Mouse (Mus musculus) neural tube, embryonic 14.5 days (tissue): ENCODE results near the gene Tmem117. TPM values are rescaled to one million over a fixed set of nuclear protein-coding genes. Genes with fewer than 3 reads are reported as not detected.
A peak's percentile ranks its signal among the peaks of the same experiment; 100 is the strongest.

Source experiments
- ATAC-seq: fragments of 200-750 bp; cut with Nextera tagmentation; 2 replicates; pipeline ENCODE4 v1.8.0; 2017; ENCODE audit warnings: low read depth, mild to moderate bottlenecking, moderate TSS enrichment, moderate library complexity
- H3K27ac ChIP-seq: fragments of 300-500 bp; sonication (generic); 2 replicates; pipeline ENCODE4 v1.5.1; 2014; ENCODE audit warnings: low read depth, mild to moderate bottlenecking, control low read depth, low read length, moderate library complexity, mixed read lengths
- H3K27me3 ChIP-seq: fragments of 300-500 bp; sonication (generic); 2 replicates; pipeline ENCODE4 v1.6.1; 2014; ENCODE audit warnings: low read length; ENCODE audit not compliant: control insufficient read depth, insufficient read depth
- H3K36me3 ChIP-seq: fragments of 300-500 bp; sonication (generic); 2 replicates; pipeline ENCODE4 v1.6.1; 2014; ENCODE audit warnings: low read length, mixed read lengths; ENCODE audit not compliant: control insufficient read depth, insufficient read depth
- H3K4me1 ChIP-seq: fragments of 300-500 bp; sonication (generic); 2 replicates; pipeline ENCODE4 v1.6.1; 2014; ENCODE audit warnings: low read length; ENCODE audit not compliant: control insufficient read depth, insufficient read depth
- H3K4me2 ChIP-seq: fragments of 300-500 bp; sonication (generic); 2 replicates; pipeline ENCODE4 v1.6.1; 2014; ENCODE audit warnings: mild to moderate bottlenecking, low read depth, low read length, control low read depth
- H3K4me3 ChIP-seq: fragments of 300-500 bp; sonication (generic); 2 replicates; pipeline ENCODE4 v1.5.1; 2014; ENCODE audit warnings: low read depth, low read length, control low read depth, mixed read lengths
- H3K9ac ChIP-seq: fragments of 300-500 bp; sonication (generic); replicated peaks from 2 replicates; pipeline ENCODE4 v1.6.1; 2014; ENCODE audit warnings: low read depth, mild to moderate bottlenecking, control low read depth, low read length, mixed read lengths
- H3K9me3 ChIP-seq: fragments of 300-500 bp; sonication (generic); 2 replicates; pipeline ENCODE4 v1.6.1; 2016; ENCODE audit warnings: low read length; ENCODE audit not compliant: control insufficient read depth
- WGBS: fragments of 180-500 bp; shearing (Covaris S2); extraction: QIAGEN DNeasy Blood & Tissue Kit; methylation state at CpG from one replicate; pipeline ENCODE4 v1.1.7; 2014; 5-methylcytosine and 5-hydroxymethylcytosine counted together
- polyA plus RNA-seq: library from polyadenylated mRNA; unstranded; fragments of >200 nt; fragmentation: Nextera tagmentation; extraction: Ambion mirVana; gene quantifications from 2 replicates; pipeline ENCODE4 v1.2.1, GENCODE M21; 2014

Gene Tmem117
- 17.3 and 19.5 TPM in 2 replicates for polyA plus RNA-seq

DNA sequence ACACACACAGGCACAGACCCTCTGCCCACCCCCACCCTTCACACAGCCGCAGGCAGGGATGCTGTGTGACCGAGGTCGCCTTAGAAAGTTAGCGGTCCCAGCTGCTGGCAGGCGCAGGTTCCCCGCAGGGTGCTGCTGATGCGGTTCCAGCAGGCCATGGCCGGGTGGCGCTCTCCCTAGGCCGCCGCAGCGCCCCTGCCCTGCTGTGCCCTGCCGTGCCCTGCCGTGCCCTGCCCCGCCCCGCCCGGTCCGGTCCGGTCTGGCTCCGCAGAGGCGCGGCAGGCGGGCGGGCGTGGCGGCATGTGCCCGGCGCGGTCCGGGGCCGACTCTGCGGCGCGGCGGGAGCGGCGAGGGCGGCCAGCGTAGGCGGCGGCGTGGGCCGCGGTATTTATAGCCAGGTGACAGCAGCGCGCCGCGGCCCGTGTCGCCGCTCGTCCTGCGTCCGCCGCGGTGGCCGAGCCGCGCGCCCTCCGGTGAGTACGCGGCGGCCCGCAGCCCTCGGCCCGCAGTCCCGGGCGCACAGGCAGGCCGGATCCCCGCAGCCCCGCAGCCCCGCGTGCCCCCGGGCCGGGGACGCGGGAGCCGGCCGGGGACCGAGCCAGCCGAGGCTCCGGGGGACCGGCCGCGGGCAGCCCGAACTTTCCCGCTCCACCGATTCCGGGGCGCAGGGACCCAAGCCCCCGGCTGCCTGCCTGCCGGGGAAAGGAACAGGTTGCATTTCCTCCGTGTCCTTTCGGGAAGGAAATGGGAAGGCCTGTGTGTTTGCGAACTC, at the start of gene Tmem117:
TSS of gene Tmem117 (plus strand) at position 403 of the 772 bp plus-strand sequence.
- Histone ChIP-seq H3K27me3 (no peaks in the 10 kb centered on the region), H3K4me1 (no peaks in the 10 kb centered on the region), H3K9me3 (no peaks in the 10 kb centered on the region), H3K36me3 (no peaks in the 10 kb centered on the region), H3K9ac (peak within 1 kb of the TSS; percentile 88), H3K4me2 (peak within 1 kb of the TSS; percentile 98), H3K27ac (peak within 1 kb of the TSS; percentile 34; the same call in 1 of the 2 replicates), H3K4me3 (peak within 1 kb of the TSS; percentile 63)
- WGBS: under 1% methylated on average over 75 of the region's 96 CpGs
- peak; percentile 85 for ATAC-seq

- no peaks in the 10 kb centered on the region for H3K4me1 ChIP-seq
- no peak for ATAC-seq
- WGBS: 12% methylated on average over 7 of the region's 7 CpGs
- no peak overlapping the region for H3K9ac ChIP-seq
- H3K27me3 ChIP-seq: no peaks in the 10 kb centered on the region
- H3K36me3 ChIP-seq: peaks cover 57% of the 10 kb centered on the region
- H3K4me2 ChIP-seq: no peak overlapping the region
- H3K9me3 ChIP-seq: no peaks in the 10 kb centered on the region
- no peak overlapping the region for H3K27ac ChIP-seq
- H3K4me3 ChIP-seq: no peak overlapping the region
Measured at GRCm38 (mm10) chr15:94582000-94582593, 46.9 kb upstream of the Tmem117 start.

DNA sequence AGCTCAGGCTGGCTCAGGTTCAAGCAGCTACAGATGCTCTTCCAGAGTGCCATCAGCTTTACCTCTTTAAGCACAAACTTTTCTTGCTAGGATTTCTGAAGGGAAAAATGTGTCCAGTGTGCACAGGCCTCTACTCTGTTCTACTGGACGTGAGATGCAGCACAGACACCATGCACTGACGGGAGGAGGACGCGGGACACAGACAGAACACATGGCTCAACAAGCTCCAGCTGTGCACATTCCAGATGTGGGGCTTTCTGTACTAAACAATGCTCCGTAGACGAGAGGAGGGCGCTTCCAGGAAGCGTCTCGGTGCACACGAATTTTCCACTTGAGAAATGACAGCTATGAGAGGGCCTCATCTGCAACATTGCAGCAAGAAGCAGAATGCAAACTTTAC, 45.9 kb upstream of the Tmem117 start:
- WGBS: 88% methylated on average over 10 of the region's 10 CpGs
- Histone ChIP-seq H3K4me1 (peaks cover 3% of the 10 kb centered on the region; the same call in 1 of the 2 replicates), H3K36me3 (peaks cover 57% of the 10 kb centered on the region), H3K9me3 (no peaks in the 10 kb centered on the region), H3K27me3 (no peaks in the 10 kb centered on the region), H3K4me3 (no peak overlapping the region), H3K4me2 (no peak overlapping the region), H3K9ac (no peak overlapping the region), H3K27ac (no peak overlapping the region)
- no peak for ATAC-seq

DNA sequence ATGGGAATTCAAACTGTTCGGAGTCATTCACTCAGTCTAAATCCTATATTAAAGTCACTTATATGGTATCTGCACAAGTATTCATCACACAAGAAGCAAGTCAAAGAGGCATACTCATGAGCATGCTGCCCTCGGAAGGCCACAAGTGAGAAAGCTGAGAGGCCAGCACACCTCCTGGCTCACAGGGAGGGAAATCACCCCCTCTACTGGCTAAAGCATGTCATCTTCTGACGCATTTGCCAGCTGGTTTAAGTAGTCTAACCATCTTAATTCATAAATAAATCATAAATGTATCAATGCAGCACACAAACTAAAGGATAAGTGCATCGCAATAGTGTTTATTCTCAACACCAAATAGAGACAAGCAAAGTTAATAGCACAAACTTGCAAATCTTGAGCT, 44.3 kb upstream of the Tmem117 start:
- H3K4me3 ChIP-seq: no peak overlapping the region
- no peak overlapping the region for H3K27ac ChIP-seq
- peaks cover 56% of the 10 kb centered on the region for H3K36me3 ChIP-seq
- H3K27me3 ChIP-seq: no peaks in the 10 kb centered on the region
- H3K9me3 ChIP-seq: no peaks in the 10 kb centered on the region
- no peak for ATAC-seq
- H3K4me2 ChIP-seq: no peak overlapping the region
- no peak overlapping the region for H3K9ac ChIP-seq
- 87% methylated on average over 4 of the region's 4 CpGs for WGBS
- peaks cover 8% of the 10 kb centered on the region for H3K4me1 ChIP-seq

DNA sequence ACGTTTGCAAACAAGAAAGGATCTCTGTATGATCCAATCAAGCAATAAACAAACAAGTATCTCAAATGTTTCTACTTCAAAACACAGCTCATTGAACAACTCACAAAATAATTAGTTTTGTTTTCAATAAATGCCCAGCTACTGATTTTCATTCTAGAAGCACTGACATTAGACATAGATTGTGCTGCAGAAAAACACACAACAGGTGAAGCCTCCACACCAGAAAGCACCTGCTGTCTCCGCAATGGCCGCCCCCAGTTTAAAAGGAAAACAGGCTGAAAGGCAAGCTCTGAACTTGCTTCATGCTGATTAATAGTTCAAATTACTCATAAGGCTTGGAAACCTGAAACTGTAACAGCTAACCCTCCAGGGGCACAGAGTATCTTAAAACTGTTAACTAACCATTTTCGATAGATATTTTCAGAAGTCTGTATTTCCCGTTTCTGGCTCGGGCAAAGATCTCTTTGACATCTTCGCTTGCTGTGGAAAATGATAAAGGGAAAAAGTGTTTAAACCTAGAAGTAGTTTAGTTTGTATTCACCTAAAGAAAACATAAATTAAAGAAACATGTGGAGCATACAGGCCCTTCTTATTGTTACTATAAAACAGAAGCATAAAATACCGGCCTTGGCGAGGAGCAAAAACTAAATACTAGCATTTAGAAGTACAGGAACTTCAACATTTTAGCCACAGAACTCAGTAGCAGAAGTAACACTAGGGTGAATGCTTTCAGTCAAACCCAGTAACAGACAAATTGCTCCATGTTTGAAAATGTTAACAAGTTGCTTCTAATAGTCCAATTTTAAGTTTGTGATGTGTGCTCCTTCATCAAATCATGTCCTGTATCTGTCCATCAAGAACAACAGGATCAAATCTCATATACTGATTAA, 41.0 kb upstream of the Tmem117 start:
- Histone ChIP-seq H3K9ac (no peak overlapping the region), H3K27me3 (no peaks in the 10 kb centered on the region), H3K4me1 (peaks cover 8% of the 10 kb centered on the region), H3K36me3 (peaks cover 26% of the 10 kb centered on the region), H3K4me3 (peak overlapping the region; percentile 76; the same call in 1 of the 2 replicates), H3K27ac (no peak overlapping the region), H3K4me2 (peak overlapping the region; percentile 70; the same call in 1 of the 2 replicates), H3K9me3 (no peaks in the 10 kb centered on the region)
- 91% methylated on average over 9 of the region's 9 CpGs for WGBS
- ATAC-seq: no peak

- H3K27me3 ChIP-seq: no peaks in the 10 kb centered on the region
- H3K9ac ChIP-seq: peak within 1 kb of the TSS; percentile 76
- peak within 1 kb of the TSS; percentile 76 for H3K4me3 ChIP-seq
- under 1% methylated on average over 58 of the region's 70 CpGs for WGBS
- H3K4me1 ChIP-seq: peaks cover 8% of the 10 kb centered on the region
- H3K36me3 ChIP-seq: peaks cover 14% of the 10 kb centered on the region
- ATAC-seq: peak; percentile 99
- H3K4me2 ChIP-seq: peak within 1 kb of the TSS; percentile 70
- H3K9me3 ChIP-seq: no peaks in the 10 kb centered on the region
- H3K27ac ChIP-seq: peak within 1 kb of the TSS; percentile 86
Measured at GRCm38 (mm10) chr15:94589219-94590075, 39.6 kb upstream of the Tmem117 start, which contains the start of gene Twf1. TSS of gene Twf1 (minus strand) at chr15:94589889.

- Histone ChIP-seq H3K36me3 (peaks cover 7% of the 10 kb centered on the region), H3K9ac (peak overlapping the region; percentile 76), H3K27me3 (no peaks in the 10 kb centered on the region), H3K27ac (peak overlapping the region; percentile 23; the same call in 1 of the 2 replicates), H3K4me1 (peaks cover 8% of the 10 kb centered on the region), H3K9me3 (no peaks in the 10 kb centered on the region), H3K4me2 (peak overlapping the region; percentile 47), H3K4me3 (peak overlapping the region; percentile 76)
- ATAC-seq: 0 out of 2 replicates have a peak, but pooled peaks have one; percentile 1
- 18% methylated on average over 8 of the region's 8 CpGs for WGBS
Measured at GRCm38 (mm10) chr15:94590083-94590482, 38.9 kb upstream of the Tmem117 start.

DNA sequence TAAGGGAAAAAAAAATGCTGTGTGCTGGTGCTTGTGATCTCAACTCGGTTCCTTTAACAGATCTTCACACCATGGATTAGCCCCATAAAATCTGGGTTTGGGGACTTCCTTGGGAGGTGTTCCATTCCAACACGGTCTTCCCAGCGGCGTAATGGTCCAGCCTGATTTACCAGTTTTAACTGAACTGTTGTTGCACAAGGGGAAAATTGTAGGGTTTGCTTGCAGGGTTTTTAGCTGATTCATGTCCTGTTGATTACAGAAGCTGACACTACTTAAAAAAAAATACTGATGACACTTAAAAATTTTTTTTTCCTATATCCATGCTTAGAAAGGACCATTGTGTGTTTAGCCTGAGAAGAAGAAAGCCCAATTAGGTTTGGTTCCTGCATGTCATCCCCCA, 37.7 kb upstream of the Tmem117 start:
- 66% methylated on average over 4 of the region's 4 CpGs for WGBS
- no peak for ATAC-seq
- no peak overlapping the region for H3K9ac ChIP-seq
- H3K4me1 ChIP-seq: peaks cover 8% of the 10 kb centered on the region
- no peak overlapping the region for H3K27ac ChIP-seq
- no peak overlapping the region for H3K4me2 ChIP-seq
- H3K27me3 ChIP-seq: no peaks in the 10 kb centered on the region
- no peak overlapping the region for H3K4me3 ChIP-seq
- H3K9me3 ChIP-seq: no peaks in the 10 kb centered on the region
- H3K36me3 ChIP-seq: no peaks in the 10 kb centered on the region; the same call in 1 of the 2 replicates
